Mouse (Mus musculus) left cerebral cortex, postnatal 10 days (tissue): Measurements from ENCODE around the gene Efna4. TPM values are rescaled to one million over a fixed set of nuclear protein-coding genes. Genes with fewer than 3 reads are reported as not detected.

ENCODE experiments used
- DNase-seq, 2 experiments: peaks; one replicate each; pipeline ENCODE4 v3.0.0; 2021 to 2022; ENCODE audit warnings: low spot score in 2 of 2, mixed read lengths in 1 of 2; ENCODE audit errors: extremely low spot score in 1 of 2
- intact Hi-C: fragments of 180-260 bp; cut with DNase I; formaldehyde crosslinking; loops from one replicate; pipeline ENCODE4 v1.15.1; 2025
- total RNA-seq, 2 experiments: library from RNA; stranded (reverse); gene quantifications; 2 replicates each; pipeline ENCODE4 v1.2.3; 2021

Gene Efna4
- total RNA-seq, 2 experiments from 2014 or later, result 0.34 to 1.1 TPM

DNA sequence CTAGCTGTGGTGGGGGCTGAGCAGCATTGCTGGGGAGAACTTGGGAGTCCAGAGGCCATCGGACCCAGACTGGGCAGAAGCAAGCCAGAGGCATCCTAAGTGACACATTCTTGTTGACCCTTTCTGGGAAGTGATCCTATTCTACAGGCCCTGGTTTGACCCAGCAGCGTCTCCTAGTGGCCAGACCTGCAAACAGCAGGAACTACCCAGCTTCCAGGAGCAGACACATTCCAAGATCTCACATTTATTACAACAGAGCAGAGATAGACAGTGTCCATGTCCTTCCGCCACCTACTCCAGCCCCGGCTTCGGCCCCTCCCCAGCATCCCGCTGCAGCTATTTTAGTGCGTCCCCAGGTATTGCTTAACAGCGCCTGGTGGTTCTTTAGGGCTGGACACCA lies 1.6 kb upstream of the Efna4 start:
- intact Hi-C loops, result no loop called here

DNA sequence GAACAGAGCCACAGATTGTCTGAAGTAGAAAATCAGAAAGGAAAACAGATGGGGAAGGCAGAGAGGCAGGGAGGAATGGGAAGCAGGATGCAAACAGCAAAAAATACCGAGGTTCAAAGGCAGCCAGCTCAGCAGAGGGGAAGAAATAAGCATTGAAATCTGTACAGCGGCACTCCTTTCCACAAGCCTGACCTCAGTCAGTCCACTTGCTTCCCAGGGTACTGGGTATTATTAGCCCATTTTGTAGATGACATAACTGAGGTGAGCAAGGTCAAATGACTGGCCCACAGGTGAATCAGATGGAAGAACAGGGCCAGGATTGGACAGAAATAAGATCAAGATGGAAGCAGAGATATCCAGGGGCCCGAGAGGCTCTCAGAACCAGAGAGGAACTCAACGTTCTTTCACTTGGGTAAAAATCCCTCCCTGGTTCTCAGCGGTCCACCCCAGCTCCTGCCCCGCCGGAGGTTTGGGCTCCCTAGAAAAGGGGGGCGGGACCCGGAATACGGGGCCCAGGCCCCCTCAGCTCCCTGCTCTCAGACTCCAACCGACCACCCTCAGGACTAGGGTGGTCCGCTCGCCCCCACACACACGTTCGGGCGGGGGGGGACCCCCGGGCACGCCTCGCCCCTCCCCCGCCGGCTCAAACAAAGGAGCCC lies 637 bp downstream of the Efna4 start:
- no peak for DNase-seq
- intact Hi-C loops, result no loop called here

More for the DNA sequence above, 1.6 kb upstream of the Efna4 start:
- DNase-seq, result peak; percentile 66 to 72

DNA sequence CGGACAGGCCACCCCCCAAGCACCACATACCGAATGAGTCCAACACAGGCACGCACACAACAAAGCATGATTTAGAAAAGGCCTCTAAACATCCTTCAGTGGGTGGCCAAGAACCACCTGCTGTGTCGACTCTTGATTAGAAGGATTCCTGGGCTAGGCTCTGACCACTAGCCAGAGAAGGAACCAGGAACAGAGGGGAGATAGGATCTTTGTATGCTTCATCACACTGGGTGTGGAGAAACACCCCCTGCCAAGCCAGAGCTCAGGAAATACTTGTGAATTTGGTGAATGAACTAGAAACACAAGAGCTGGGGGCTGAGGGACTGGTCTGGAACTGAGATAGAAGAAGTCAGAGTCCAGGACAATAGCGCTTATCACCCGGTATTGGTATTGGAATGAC lies 1.3 kb downstream of the Efna4 start:
- peak in 1 of 2 experiments; percentile 28 for DNase-seq
- intact Hi-C loops, result no loop called here

GRCm38 (mm10) chr3:89333053-89333452 lies 4.8 kb downstream of the Efna4 start:
- intact Hi-C loops, result no loop called here
- DNase-seq, result peak in 1 of 2 experiments; percentile 45

DNA sequence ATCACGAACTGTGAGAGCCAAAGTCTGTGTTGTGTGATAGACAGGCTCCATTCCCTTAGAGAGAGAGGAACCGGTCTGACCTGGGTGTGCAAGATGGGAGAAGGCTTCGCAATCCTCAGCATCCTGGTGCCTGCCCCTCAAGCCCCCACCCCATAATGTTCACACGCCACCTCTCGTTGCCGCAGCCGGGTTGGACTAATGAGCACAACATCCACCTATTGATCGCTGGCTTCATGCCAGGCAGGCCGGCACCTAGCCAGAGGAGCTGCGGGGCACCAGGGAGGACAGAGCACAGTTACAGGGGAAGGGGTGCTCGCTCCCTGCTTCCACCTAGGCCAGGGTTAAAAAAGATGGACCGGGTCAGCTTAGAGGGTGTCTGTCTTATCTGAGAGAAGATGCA lies 5.4 kb downstream of the Efna4 start:
- intact Hi-C loops, result no loop called here
- DNase-seq, result peak in 1 of 2 experiments; percentile 54

- intact Hi-C loops, result no loop called here
- DNase-seq, result no peak
Measured at GRCm38 (mm10) chr3:89332013-89332412, 5.8 kb downstream of the Efna4 start.

GRCm38 (mm10) chr3:89331561-89331960 lies 6.3 kb downstream of the Efna4 start:
- DNase-seq, result no peak
- intact Hi-C loops, result no loop called here

DNA sequence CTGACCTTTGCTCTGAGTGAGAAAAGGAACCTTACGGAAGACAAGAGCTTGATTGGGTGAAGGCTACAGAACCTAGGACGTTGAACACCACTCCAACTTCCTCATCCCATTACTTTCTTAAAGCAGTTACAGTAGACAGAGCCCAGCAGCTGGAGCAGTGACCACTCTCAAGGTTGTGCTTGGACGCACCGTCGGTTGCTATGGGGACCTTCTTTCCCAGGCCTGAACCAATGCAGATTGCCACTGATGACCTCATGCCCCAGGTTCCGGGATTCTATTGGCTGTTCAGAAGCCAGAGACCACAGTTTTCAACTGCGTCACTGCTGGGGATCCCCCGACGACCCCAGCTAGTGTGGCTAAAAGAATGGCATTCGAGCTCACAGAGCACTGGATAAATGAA lies 6.9 kb downstream of the Efna4 start:
- DNase-seq, result no peak
- intact Hi-C loops, result no loop called here

GRCm38 (mm10) chr3:89330346-89330745 lies 7.5 kb downstream of the Efna4 start:
- intact Hi-C loops, result no loop called here
- DNase-seq, result no peak

- intact Hi-C loops, result no loop called here
- no peak for DNase-seq
Measured at GRCm38 (mm10) chr3:89328623-89329022, 9.2 kb downstream of the Efna4 start.

GRCm38 (mm10) chr3:89327371-89327870 lies 10.4 kb downstream of the Efna4 start:
- intact Hi-C loops, result no loop called here
- no peak for DNase-seq

DNA sequence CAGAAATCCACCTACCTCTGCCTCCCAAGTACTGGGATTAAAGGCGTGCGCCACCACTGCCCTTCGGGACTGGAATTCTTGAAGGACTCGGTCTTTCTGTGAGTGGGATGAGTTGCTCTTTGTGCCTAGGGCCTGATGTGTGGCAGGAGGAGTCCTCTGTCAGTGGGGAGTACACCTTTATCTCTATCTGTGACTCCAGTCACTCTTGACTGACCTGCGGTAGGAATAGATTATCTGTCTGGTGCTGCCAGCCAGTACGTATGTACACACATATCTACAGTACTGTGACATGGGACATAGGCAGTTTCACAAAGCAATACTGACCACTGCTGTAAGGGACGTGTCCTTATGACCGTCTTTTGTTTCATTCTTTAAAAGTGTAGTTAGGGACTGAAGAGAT lies 11.9 kb downstream of the Efna4 start:
- DNase-seq, result no peak
- intact Hi-C loops, result no loop called here

GRCm38 (mm10) chr3:89322514-89323165 lies 15.2 kb downstream of the Efna4 start, which contains the start of gene Efna3:
Efna3 (minus strand) TSS chr3:89322965.
- peak; percentile 85 to 88 for DNase-seq
- intact Hi-C loops, result no loop called here

GRCm38 (mm10) chr3:89322131-89322500 lies 15.7 kb downstream of the Efna4 start:
- intact Hi-C loops, result no loop called here
- no peak for DNase-seq

GRCm38 (mm10) chr3:89321183-89322130 lies 16.4 kb downstream of the Efna4 start:
- DNase-seq, result peak in 1 of 2 experiments; percentile 75
- intact Hi-C loops, result no loop called here

GRCm38 (mm10) chr3:89320581-89321182 lies 17.1 kb downstream of the Efna4 start:
- DNase-seq, result peak; percentile 50 to 77
- intact Hi-C loops, result no loop called here

GRCm38 (mm10) chr3:89319591-89320350 lies 18.1 kb downstream of the Efna4 start:
- intact Hi-C loops, result loop anchor here (5.0 to 10.0 kb wide), 2 partner anchors 33 to 535 kb away; no protein-coding TSS in a partner anchor
- peak in 1 of 2 experiments; percentile 81 for DNase-seq

GRCm38 (mm10) chr3:89318971-89319590 lies 18.7 kb downstream of the Efna4 start:
- DNase-seq, result no peak
- intact Hi-C loops, result loop anchor here (5.0 to 10.0 kb wide), 2 partner anchors 33 to 536 kb away; no protein-coding TSS in a partner anchor
